Mouse (Mus musculus) spleen, adult 10 weeks (tissue): ENCODE measurements around the gene Zfp202. TPM values are rescaled to one million over a fixed set of nuclear protein-coding genes. Genes with fewer than 3 reads are reported as not detected.

Experiments
- polyA plus RNA-seq: library from polyadenylated mRNA; stranded (reverse); fragments of 350-450 nt; fragmentation: Illumina TruSeq; extraction: RNeasy Lipid Tissue Mini Kit (QIAGEN cat#74804); gene quantifications from one replicate; pipeline ENCODE4 v1.2.3, GENCODE M21; 2015; ENCODE audit warnings: low replicate concordance; ENCODE audit not compliant: insufficient read depth

Zfp202 gene
- polyA plus RNA-seq = 4.3 TPM

GRCm38 (mm10) chr9:40192098-40193038, at the start of gene Zfp202:
Gene Zfp202 (plus strand): TSS chr9:40192316.

DNA sequence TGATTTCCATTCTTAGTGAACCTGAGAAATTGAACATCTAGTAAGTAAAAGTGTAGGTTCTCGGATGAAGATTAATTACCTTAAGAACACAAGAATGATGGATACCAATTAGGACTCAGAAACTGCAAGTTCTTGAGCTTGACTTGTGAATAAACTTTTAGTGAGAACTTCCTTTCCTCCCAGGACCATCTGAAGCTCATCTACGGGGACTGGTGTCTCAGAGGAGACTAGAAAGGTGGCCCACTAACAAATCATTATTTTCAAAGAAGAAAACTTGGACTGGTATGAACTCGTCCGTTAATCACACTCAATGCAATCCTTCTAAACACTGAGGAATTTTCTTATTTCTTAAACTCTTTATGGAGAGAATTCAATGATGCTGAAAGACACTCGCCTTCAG, 11.5 kb upstream of the Zfp202 start, which contains the start of gene Olfr986:
Gene Olfr986, plus strand, starts transcription at position 301 of the 400 bp plus-strand sequence.

Other genes starting within 250 kb of the Zfp202 start
- not detected for gene Olfr975, start 240.3 kb upstream of the Zfp202 start, polyA plus RNA-seq
- not detected for gene Olfr976, start 231.2 kb upstream of the Zfp202 start, polyA plus RNA-seq
- gene Olfr978, start 200.2 kb upstream of the Zfp202 start, polyA plus RNA-seq = not detected
- not detected for gene Olfr979, start 188.9 kb upstream of the Zfp202 start, polyA plus RNA-seq
- gene Olfr980, start 182.7 kb upstream of the Zfp202 start, polyA plus RNA-seq = not detected
- gene Olfr981, start 170.9 kb upstream of the Zfp202 start, polyA plus RNA-seq = not detected
- gene Olfr982, start 118.5 kb upstream of the Zfp202 start, polyA plus RNA-seq = not detected
- not detected for gene Olfr983, start 98.7 kb upstream of the Zfp202 start, polyA plus RNA-seq
- not detected for gene Olfr984, start 78.1 kb upstream of the Zfp202 start, polyA plus RNA-seq
- gene Olfr985, start 62.1 kb upstream of the Zfp202 start, polyA plus RNA-seq = not detected
- not detected for gene Tmem225, start 44.2 kb upstream of the Zfp202 start, polyA plus RNA-seq
- not detected for gene Olfr986, start 11.4 kb upstream of the Zfp202 start, polyA plus RNA-seq
- gene Scn3b, start 76.9 kb downstream of the Zfp202 start, polyA plus RNA-seq = 2.6 TPM